Mouse (Mus musculus): Measurements from ENCODE around the gene Wnt7a. TPM values are rescaled to one million over a fixed set of nuclear protein-coding genes. Genes with fewer than 3 reads are reported as not detected.

Wnt7a gene
- polyA plus RNA-seq, 1 experiment from 2014 or later, result not detected

Other genes with a start within 250 kb of the Wnt7a start
- gene Fbln2, start 198.9 kb downstream of the Wnt7a start, polyA plus RNA-seq (2014; fragmentation: Nextera tagmentation; extraction: Ambion mirVana), result 35.5 and 41.9 TPM in 2 replicates
- 24.0 and 26.4 TPM in 2 replicates for gene Chchd4, start 62.2 kb upstream of the Wnt7a start, polyA plus RNA-seq (2014; fragmentation: Nextera tagmentation; extraction: Ambion mirVana)
- 52.7 and 54.3 TPM in 2 replicates for gene Tmem43, start 62.3 kb upstream of the Wnt7a start, polyA plus RNA-seq (2014; fragmentation: Nextera tagmentation; extraction: Ambion mirVana)
- 15.8 and 17.7 TPM in 2 replicates for gene Xpc, start 104.5 kb upstream of the Wnt7a start, polyA plus RNA-seq (2014; fragmentation: Nextera tagmentation; extraction: Ambion mirVana)
- 252 and 279 TPM in 2 replicates for gene Lsm3, start 104.6 kb upstream of the Wnt7a start, polyA plus RNA-seq (2014; fragmentation: Nextera tagmentation; extraction: Ambion mirVana)